Mouse (Mus musculus): ENCODE measurements at regions not wholly inside any gene's neighbourhood (a gene's known extent, or its start where the extent isn't known, plus 50 kb on each side); places are given as distances from the start of the nearest gene placed in this dataset.

DNA sequence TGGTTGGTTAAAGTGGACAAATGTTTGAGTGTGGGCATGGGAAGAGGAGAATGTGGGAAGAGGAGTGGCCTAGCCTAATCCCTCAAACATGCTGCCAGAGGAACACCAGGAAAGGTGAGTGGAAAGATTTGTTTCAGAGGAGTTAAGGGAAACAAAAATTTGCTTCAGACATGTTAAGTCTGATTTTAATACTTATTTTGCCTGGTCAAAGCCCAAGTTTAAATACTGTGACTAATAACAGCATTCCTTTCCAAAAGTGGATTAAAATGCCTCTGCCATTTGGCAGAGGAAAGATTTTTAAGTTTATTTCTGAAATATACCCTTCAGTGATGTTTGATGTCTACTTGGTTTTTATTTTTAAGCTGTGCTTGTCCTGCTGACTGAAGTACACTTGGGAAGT lies 174.6 kb upstream of the Btg1 start:
- no peak overlapping the region for H3K4me3 ChIP-seq (ENCODE audit: control insufficient read depth in 1 of 2, insufficient read depth in 1 of 2, low read depth in 2 of 2, low read length in 2 of 2)
- no peak overlapping the region for H3K27ac ChIP-seq (ENCODE audit: control insufficient read depth, low read depth, low read length)
- no peaks in the 10 kb centered on the region for H3K36me3 ChIP-seq (ENCODE audit: control insufficient read depth in 1 of 2, insufficient read depth in 2 of 2, low read length in 2 of 2)
- H3K4me1 ChIP-seq (ENCODE audit: control insufficient read depth in 1 of 2, insufficient read depth in 2 of 2, low read length in 2 of 2) = no peaks in the 10 kb centered on the region
- H3K79me2 ChIP-seq (ENCODE audit: control insufficient read depth, insufficient read depth, low read length, poor library complexity) = no peaks in the 10 kb centered on the region
- TF ChIP-seq CTCF (IDR thresholded peaks at IDR 0.05 in 2 of 3, conservative IDR thresholded peaks at IDR 0.05 in 1 of 3; ENCODE audit: control insufficient read depth in 1 of 3, insufficient read depth in 1 of 3, low read depth in 2 of 3, low read length in 3 of 3, poor library complexity in 1 of 3, severe bottlenecking in 1 of 3) = no peak
- TF ChIP-seq EP300 (IDR thresholded peaks at IDR 0.05; ENCODE audit: low read depth in 1 of 2, low read length in 2 of 2) = no peak
- TF ChIP-seq RCOR1 (IDR thresholded peaks at IDR 0.05; ENCODE audit: low read depth, low read length) = no peak
- no peak for TF ChIP-seq MEF2A (IDR thresholded peaks at IDR 0.05; ENCODE audit: extremely low read depth, insufficient replicate concordance, low read depth, low read length, poor library complexity, severe bottlenecking)
- TF ChIP-seq ZMIZ1 (IDR thresholded peaks at IDR 0.05; ENCODE audit: low read depth, low read length) = no peak
- TF ChIP-seq NRF1 (IDR thresholded peaks at IDR 0.05; ENCODE audit: insufficient read depth, low read depth, low read length, poor library complexity, severe bottlenecking) = no peak
- TF ChIP-seq ELF1 (IDR thresholded peaks at IDR 0.05; ENCODE audit: low read depth, low read length) = no peak
- no peak for TF ChIP-seq ZKSCAN1 (IDR thresholded peaks at IDR 0.05; ENCODE audit: low read depth, low read length)
- TF ChIP-seq USF1 (IDR thresholded peaks at IDR 0.05; ENCODE audit: low read depth, low read length) = no peak
- no peak for TF ChIP-seq SMC3 (IDR thresholded peaks at IDR 0.05; ENCODE audit: low read depth, low read length)
- TF ChIP-seq MAFK (IDR thresholded peaks at IDR 0.05; ENCODE audit: borderline replicate concordance, low read depth, low read length) = no peak
- no peak for TF ChIP-seq ZNF384 (IDR thresholded peaks at IDR 0.05; ENCODE audit: low read depth, low read length)
- no peak for TF ChIP-seq TAL1 (IDR thresholded peaks at IDR 0.05; ENCODE audit: low read length)
- no peak for TF ChIP-seq RAD21 (IDR thresholded peaks at IDR 0.05; ENCODE audit: low read depth, low read length)
- TF ChIP-seq POLR2AphosphoS2 (IDR thresholded peaks at IDR 0.05; ENCODE audit: low read length) = no peak
- TF ChIP-seq SIN3A (IDR thresholded peaks at IDR 0.05; ENCODE audit: low read length) = no peak
- TF ChIP-seq GABPA (IDR thresholded peaks at IDR 0.05; ENCODE audit: low read depth, low read length) = no peak
- no peak for TF ChIP-seq USF2 (IDR thresholded peaks at IDR 0.05; ENCODE audit: borderline replicate concordance in 1 of 2, insufficient read depth in 1 of 2, low read depth in 1 of 2, low read length in 2 of 2)
- no peak for TF ChIP-seq POLR2A (IDR thresholded peaks at IDR 0.05; ENCODE audit: control insufficient read depth in 1 of 2, insufficient read depth in 1 of 2, low read depth in 1 of 2, low read length in 2 of 2, poor library complexity in 1 of 2)
- H3K9me3 ChIP-seq (replicated peaks; ENCODE audit: insufficient read depth, low read length) = no peaks in the 10 kb centered on the region
- H3K9ac ChIP-seq (ENCODE audit: control insufficient read depth, low read depth, low read length, poor library complexity, severe bottlenecking) = no peak overlapping the region
- DNase-seq (ENCODE audit: low read depth, low spot score) = no peak
- H3K27me3 ChIP-seq (ENCODE audit: control insufficient read depth in 1 of 2, insufficient read depth in 2 of 2, low read length in 2 of 2) = no peaks in the 10 kb centered on the region

DNA sequence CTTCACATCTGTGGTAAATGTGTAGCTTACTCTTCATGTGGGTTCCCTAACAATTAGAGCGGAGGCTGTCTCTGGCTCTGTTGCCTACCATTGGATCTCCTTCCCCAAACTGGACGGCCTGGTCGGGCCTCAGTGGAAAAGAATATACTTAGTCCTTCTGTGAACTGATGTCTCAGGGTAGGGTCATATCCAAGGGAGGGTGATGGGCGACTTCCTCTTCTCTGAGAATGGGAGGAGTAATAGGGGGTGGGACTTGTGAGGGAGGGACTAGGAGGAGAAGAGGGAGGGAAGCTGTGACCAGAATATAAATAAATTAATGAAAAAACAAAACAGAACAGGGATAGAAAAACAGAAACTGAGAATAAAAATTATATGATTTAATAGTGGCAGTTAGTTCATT lies 166.5 kb upstream of the Btg1 start:
- DNase-seq (ENCODE audit: low read depth, low spot score) = no peak
- no peak overlapping the region for H3K27ac ChIP-seq (ENCODE audit: control insufficient read depth, low read depth, low read length)
- no peaks in the 10 kb centered on the region for H3K36me3 ChIP-seq (ENCODE audit: control insufficient read depth in 1 of 2, insufficient read depth in 2 of 2, low read length in 2 of 2)
- H3K9ac ChIP-seq (ENCODE audit: control insufficient read depth, low read depth, low read length, poor library complexity, severe bottlenecking) = no peak overlapping the region
- no peaks in the 10 kb centered on the region for H3K9me3 ChIP-seq (replicated peaks; ENCODE audit: insufficient read depth, low read length)
- TF ChIP-seq NELFE (IDR thresholded peaks at IDR 0.05; ENCODE audit: low read depth, low read length) (no peak), JUND (IDR thresholded peaks at IDR 0.05; ENCODE audit: low read depth, low read length) (no peak), MXI1 (IDR thresholded peaks at IDR 0.05; ENCODE audit: low read depth, low read length) (no peak)
- H3K27me3 ChIP-seq (ENCODE audit: control insufficient read depth in 1 of 2, insufficient read depth in 2 of 2, low read length in 2 of 2) = no peaks in the 10 kb centered on the region
- no peaks in the 10 kb centered on the region for H3K79me2 ChIP-seq (ENCODE audit: control insufficient read depth, insufficient read depth, low read length, poor library complexity)
- no peaks in the 10 kb centered on the region for H3K4me1 ChIP-seq (ENCODE audit: control insufficient read depth in 1 of 2, insufficient read depth in 2 of 2, low read length in 2 of 2)
- no peak overlapping the region for H3K4me3 ChIP-seq (ENCODE audit: control insufficient read depth in 1 of 2, insufficient read depth in 1 of 2, low read depth in 2 of 2, low read length in 2 of 2)
